Mouse (Mus musculus) heart, adult 11 months (tissue): ENCODE results near the gene Gm5141.
"Not testable (repeated sequence)": the region's sequence is repeated elsewhere in the genome, so short reads cannot be mapped to it uniquely, and the experiment has no call there.

Experiments used
- DNase-seq: peaks from one replicate; pipeline ENCODE4 v3.0.0; 2022

Gene Gm5141

DNA sequence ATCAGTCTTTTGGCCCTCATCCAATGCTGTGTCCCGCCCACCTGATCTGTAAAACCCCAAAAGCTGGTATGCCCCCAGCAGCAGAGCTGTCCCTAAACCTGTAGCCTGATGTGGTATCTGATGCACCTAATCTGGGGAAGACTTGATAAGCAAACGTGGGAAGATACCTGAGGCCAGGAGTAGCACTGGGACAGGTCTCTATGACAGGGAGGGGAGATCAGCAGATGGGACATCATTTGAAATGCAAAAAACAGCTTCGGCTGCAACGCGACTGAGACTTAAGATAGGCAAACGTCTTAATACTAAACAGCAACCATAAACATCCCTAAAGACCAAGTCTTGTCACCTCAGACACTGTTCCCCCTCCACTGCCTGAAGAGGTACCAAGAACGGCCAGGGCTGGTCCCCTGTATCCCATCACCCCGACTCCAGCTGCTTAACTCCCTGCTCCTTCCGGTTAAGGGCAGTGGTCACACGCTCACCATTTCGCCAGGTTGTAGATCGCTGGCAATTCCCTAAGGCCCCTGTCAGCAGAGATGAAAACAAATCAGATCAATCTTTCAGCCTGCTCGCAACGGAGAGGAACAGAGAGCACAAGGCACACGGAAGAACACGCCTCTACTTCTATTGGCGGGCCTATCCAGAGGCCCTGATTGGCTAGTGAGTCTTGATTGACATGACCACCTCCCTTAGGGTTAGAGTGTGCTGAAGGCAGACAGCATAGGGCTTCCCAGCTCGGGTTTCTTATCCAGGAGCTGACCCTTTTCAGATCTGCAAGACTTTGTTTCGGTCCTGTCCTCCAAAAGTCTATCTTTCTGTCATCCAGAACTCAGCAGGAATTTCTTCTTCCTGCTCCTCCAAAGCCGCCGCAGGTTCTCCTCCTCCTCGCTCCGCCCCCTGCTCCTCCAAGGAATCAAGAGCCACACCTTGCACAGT, at the start of gene Gm5141:
Gene Gm5141, minus strand, starts transcription at position 610 of the 936 bp plus-strand sequence.
- DNase-seq: peak; percentile 98

DNA sequence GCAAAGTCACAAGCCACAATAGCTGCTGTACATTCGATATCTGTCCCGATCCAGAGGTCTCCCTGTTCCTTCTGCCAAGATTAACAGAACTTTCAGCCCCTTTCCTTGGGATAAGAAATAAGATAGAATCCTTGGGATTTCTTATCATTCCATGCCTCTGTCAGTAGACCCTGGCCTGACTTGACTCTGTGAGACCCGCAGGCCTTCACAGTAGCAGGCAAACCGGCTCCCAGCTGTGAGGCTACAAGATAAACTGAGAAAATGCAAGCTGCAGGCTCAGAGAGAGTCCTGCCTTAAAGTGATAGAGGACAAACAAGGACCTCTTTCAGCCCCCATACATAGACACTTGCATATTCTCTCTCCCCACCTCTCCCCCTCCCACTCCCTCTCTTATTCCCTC, 47.7 kb upstream of the Gm5141 start:
- DNase-seq: no peak

DNA sequence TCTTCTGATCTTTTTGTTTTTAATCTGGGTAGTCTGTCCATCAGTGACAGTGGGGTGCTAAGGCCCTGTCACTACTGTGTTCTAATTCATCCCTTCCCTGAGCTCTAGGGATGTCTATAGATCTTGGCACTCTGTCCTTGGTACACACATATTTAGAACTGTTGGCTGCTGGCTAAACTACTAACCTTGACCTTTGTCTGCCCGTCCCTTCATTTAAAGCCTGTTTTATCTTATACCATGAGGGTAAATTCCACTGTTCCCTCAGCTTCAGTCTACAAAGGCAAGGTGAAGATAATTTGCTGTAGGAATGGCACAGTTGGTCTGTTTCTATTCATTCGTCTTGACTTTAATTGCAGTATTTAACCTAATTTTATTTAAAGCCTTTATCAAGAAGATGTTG, 46.6 kb upstream of the Gm5141 start:
- DNase-seq: no peak

DNA sequence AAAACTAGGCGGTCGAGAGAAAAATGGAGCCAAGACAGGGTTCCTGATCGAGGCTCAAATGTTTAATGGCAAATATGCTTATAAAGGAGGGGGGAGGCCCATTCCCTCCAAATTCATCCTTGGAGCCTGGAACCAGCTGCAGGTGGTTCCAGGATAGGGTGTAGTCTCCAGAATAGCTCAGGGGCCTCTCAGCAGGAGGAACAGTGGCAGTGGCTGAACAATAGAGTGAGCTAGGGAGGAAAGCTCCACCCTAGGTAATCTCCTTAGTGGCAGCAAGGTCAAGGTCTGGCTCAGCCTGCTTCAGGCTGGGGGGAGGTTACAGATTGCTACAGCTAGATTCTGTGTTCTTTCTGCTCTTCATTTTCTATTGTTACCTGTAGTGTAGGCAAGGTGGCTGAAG, 30.1 kb upstream of the Gm5141 start:
- not testable (repeated sequence) for DNase-seq

DNA sequence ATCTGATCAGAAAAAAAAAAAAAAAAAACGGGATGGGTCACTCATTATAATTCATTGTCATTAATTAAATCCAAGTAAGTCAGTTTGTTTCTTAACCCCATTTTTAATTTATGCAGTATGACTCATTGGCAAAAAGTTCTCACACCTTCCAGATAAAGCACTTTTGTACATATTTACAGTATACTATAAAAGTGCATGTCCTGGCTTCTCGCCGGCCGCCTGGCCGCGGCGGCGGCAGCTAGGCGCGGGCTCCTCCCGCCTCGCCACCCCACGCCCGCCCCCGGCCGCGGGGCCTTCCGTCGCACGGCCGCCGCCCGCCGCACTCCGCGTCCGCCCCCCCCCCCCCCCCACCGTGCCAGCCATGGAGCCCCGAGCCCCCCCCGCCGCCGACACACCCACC, 27.1 kb upstream of the Gm5141 start:
- no peak for DNase-seq

DNA sequence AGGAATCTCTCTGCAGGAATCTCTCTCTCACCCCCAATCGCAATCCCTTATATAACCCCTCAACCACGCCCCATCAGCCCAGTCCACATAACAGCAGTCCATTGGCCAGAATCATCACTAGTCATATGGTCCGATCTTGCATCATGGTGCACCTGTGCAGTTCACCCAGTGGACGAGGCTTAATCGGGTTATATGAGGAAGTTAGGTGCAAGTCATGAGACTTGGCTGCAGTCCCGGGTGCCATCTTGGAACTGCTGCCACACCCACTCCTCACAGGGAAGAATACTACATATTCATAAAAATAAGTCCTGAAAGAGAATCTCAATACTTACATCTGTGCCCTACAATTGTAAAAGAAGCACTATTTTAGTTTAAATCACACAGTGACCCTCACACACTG, 22.4 kb upstream of the Gm5141 start:
- DNase-seq: not testable (repeated sequence)

DNA sequence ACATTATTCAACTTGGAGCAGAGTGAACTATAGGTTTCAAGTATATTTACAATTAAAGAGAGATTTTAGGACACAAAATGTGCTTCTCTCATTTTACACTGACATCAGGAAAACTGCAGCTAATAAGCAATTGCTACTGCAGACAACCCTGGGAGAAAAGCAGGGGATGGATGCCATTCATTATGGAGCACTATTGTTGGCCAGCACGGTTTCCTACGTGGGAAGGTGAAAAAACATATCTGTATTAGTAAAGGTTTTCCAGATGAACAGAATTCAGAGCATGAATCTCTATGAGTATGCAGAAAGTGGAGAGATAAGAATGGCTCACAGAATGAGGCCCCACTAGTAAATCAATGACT, 506 bp upstream of the Gm5141 start:
- DNase-seq: not testable (repeated sequence)

DNA sequence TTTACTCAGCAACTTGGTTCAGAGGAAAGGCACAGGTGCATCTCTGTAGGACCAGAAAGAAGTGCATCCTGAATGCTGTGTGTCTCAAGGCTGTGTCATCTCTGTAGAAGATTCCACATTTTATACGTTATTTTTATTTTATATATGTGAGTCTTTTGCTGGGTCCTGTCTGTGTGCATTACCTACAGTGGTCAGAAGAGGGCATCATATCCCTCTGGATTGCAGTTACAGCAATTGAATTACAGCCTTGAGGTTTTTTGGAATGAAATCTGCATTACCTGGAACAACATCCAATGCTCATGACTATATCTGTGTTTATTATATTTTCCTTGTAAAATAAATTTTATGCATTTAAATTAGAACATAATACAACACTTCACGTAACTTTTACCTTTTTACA, 21.8 kb downstream of the Gm5141 start:
- DNase-seq: not testable (repeated sequence)

DNA sequence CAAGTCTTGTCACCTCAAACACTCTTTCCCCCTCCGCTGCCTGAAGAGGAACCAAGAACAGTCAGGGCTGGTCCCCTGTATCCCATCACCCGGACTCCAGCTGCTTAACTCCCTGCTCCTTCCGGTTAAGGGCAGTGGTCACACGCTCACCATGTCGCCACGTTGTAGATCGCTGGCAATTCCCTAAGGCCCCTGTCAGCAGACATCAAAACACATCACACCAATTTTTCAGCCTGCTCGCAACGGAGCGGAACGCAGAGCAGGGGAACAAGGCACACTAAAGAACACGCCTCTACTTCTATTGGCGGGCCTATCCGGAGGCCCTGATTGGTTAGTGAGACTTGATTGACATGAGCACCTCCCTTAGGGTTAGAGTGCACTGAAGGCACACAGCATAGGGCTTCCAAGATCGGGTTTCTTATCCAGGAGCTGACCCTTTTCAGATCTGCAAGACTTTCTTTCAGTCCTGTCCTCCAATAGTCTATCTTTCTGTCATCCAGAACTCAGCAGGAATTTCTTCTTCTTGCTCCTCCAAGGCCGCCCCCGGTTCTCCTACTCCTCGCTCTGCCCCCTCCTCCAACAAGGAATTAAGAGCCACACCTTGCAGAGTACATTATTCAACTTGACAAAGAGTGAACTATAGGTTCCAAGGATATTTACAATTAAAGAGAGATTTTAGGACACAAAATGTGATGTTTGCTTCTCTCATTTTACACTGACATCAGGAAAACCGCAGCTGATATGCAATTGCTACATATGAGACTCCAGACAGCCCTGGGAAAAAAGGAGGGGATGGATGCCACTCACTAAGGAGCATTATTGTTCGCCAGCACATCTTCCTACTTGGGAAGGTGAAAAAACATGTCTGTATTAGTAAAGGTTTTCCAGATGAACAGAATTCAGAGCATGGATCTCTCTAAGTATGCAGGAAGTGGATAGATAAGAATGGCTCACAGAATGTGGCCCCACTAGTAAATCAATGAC, 24.9 kb downstream of the Gm5141 start, which contains the start of gene Platr25:
Gene Platr25, minus strand, starts transcription at position 278 of the 984 bp plus-strand sequence.
- peak; percentile 98 for DNase-seq

DNA sequence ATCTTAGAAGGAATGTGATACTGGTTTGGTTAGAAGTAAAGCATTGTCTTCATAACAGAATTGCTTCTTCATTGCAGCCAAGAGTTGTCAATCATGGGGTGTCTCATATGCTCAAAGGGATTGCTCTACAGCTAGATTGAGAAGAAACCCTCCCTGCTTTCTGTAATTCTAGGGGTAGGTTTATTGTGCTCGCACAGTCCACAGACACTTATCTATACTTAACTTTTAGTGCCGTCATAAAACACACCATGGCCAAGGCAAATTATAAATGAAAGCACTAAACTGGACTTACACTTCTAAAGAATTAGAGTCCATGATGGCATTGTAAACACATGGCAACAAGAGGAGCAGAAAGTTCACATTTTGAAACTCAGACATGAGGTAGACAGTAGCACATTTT, 52.3 kb downstream of the Gm5141 start:
- DNase-seq: no peak
